Mouse (Mus musculus) liver, adult 2 months (tissue): Measurements from ENCODE around the gene Shroom3. TPM values are rescaled to one million over a fixed set of nuclear protein-coding genes. Genes with fewer than 3 reads are reported as not detected.
A peak's percentile ranks its signal among the peaks of the same experiment; 100 is the strongest.

Experiments used
- DNase-seq: peaks from one replicate; pipeline ENCODE4 v3.0.0-alpha.2; 2011; ENCODE audit warnings: low read depth, low spot score; ENCODE audit errors: extremely low read depth
- H3K27ac ChIP-seq: fragments of 200-500 bp; replicated peaks from 2 replicates; pipeline ENCODE4 v1.5.1; 2012; ENCODE audit warnings: low read depth, mild to moderate bottlenecking, control low read depth, inconsistent platforms, low read length; ENCODE audit not compliant: insufficient read depth
- H3K27me3 ChIP-seq: fragments of 200-500 bp; 2 replicates; pipeline ENCODE4 v1.6.1; 2012; ENCODE audit warnings: mild to moderate bottlenecking, moderate library complexity, low read length, inconsistent platforms; ENCODE audit not compliant: control insufficient read depth, insufficient read depth
- H3K36me3 ChIP-seq: fragments of 200-500 bp; 2 replicates; pipeline ENCODE4 v1.6.1; 2012; ENCODE audit warnings: low read length, inconsistent platforms; ENCODE audit not compliant: control insufficient read depth, insufficient read depth
- H3K4me1 ChIP-seq: fragments of 200-500 bp; 2 replicates; pipeline ENCODE4 v1.6.1; 2011; ENCODE audit warnings: low read length; ENCODE audit not compliant: control insufficient read depth, insufficient read depth
- H3K4me3 ChIP-seq: fragments of 200-500 bp; 2 replicates; pipeline ENCODE4 v1.5.1; 2011; ENCODE audit warnings: low read depth, mild to moderate bottlenecking, control low read depth, low read length, moderate library complexity; ENCODE audit not compliant: insufficient read depth
- H3K79me2 ChIP-seq: fragments of 200-500 bp; 2 replicates; pipeline ENCODE4 v1.6.1; 2012; ENCODE audit warnings: inconsistent platforms, mild to moderate bottlenecking, low read length, moderate library complexity; ENCODE audit not compliant: control insufficient read depth, insufficient read depth
- H3K9ac ChIP-seq: fragments of 200-500 bp; 2 replicates; pipeline ENCODE4 v1.6.1; 2012; ENCODE audit warnings: low read depth, mild to moderate bottlenecking, control low read depth, inconsistent platforms, low read length
- CTCF ChIP-seq: fragments of 200-500 bp; IDR thresholded peaks from 2 replicates; pipeline ENCODE4 v1.5.1; 2011; ENCODE audit warnings: low read depth, low read length, control low read depth
- POLR2A ChIP-seq: fragments of 200-500 bp; IDR thresholded peaks from 2 replicates; pipeline ENCODE4 v1.6.1; 2011; ENCODE audit warnings: low read length, control low read depth; ENCODE audit not compliant: insufficient read depth; ENCODE audit errors: extremely low read depth
- WGBS: fragments of 180-500 bp; shearing (Covaris S2); methylation state at CpG from one replicate; pipeline ENCODE4 v1.1.7; 2018; 5-methylcytosine and 5-hydroxymethylcytosine counted together
- polyA plus RNA-seq: library from polyadenylated mRNA; depleted of rRNA; stranded (reverse); fragments of >200 nt; gene quantifications from 2 replicates; pipeline ENCODE4 v1.2.3, GENCODE M21; 2012
- total RNA-seq: library from RNA; depleted of rRNA; stranded (reverse); fragments of >200 nt; gene quantifications from 2 replicates; pipeline ENCODE4 v1.2.3, GENCODE M21; 2014

Gene Shroom3
- total and polyA plus RNA-seq, 2 experiments, result 4.0 to 4.1 TPM

- Histone ChIP-seq H3K27ac (no peak overlapping the region), H3K4me1 (peaks cover 2% of the 10 kb centered on the region; the same call in 1 of the 2 replicates), H3K27me3 (no peaks in the 10 kb centered on the region), H3K36me3 (no peaks in the 10 kb centered on the region), H3K9ac (no peak overlapping the region), H3K4me3 (no peak overlapping the region), H3K79me2 (no peaks in the 10 kb centered on the region; the same call in none of the 2 replicates)
- WGBS, result 87% methylated on average over 9 of the region's 9 CpGs
- TF ChIP-seq CTCF, result no peak
- TF ChIP-seq POLR2A, result no peak
- DNase-seq, result no peak
Measured at GRCm38 (mm10) chr5:92905146-92905545, 221.9 kb downstream of the Shroom3 start.

GRCm38 (mm10) chr5:92905594-92906008, 222.4 kb downstream of the Shroom3 start:
- Histone ChIP-seq H3K36me3 (no peaks in the 10 kb centered on the region), H3K4me3 (no peak overlapping the region), H3K27me3 (no peaks in the 10 kb centered on the region), H3K79me2 (no peaks in the 10 kb centered on the region; the same call in none of the 2 replicates), H3K27ac (no peak overlapping the region), H3K9ac (no peak overlapping the region), H3K4me1 (peaks cover 5% of the 10 kb centered on the region)
- DNase-seq, result no peak
- WGBS, result 76% methylated on average over 8 of the region's 8 CpGs
- no peak for TF ChIP-seq CTCF
- TF ChIP-seq POLR2A, result no peak

GRCm38 (mm10) chr5:92908227-92908626, 225.0 kb downstream of the Shroom3 start:
- Histone ChIP-seq H3K79me2 (no peaks in the 10 kb centered on the region; the same call in none of the 2 replicates), H3K4me1 (peaks cover 4% of the 10 kb centered on the region), H3K36me3 (no peaks in the 10 kb centered on the region), H3K27me3 (no peaks in the 10 kb centered on the region), H3K4me3 (no peak overlapping the region), H3K9ac (no peak overlapping the region), H3K27ac (no peak overlapping the region)
- TF ChIP-seq POLR2A (no peak), CTCF (no peak)
- WGBS, result 90% methylated on average over 4 of the region's 4 CpGs
- DNase-seq, result no peak

GRCm38 (mm10) chr5:92910838-92911237, 227.6 kb downstream of the Shroom3 start:
- no peaks in the 10 kb centered on the region for H3K27me3 ChIP-seq
- DNase-seq, result peak; percentile 33
- H3K27ac ChIP-seq, result no peak overlapping the region
- peaks cover 4% of the 10 kb centered on the region for H3K4me1 ChIP-seq
- no peaks in the 10 kb centered on the region; the same call in 1 of the 2 replicates for H3K79me2 ChIP-seq
- no peaks in the 10 kb centered on the region for H3K36me3 ChIP-seq
- TF ChIP-seq CTCF (no peak), POLR2A (no peak)
- 46% methylated on average over 3 of the region's 3 CpGs for WGBS
- no peak overlapping the region for H3K4me3 ChIP-seq
- H3K9ac ChIP-seq, result no peak overlapping the region

DNA sequence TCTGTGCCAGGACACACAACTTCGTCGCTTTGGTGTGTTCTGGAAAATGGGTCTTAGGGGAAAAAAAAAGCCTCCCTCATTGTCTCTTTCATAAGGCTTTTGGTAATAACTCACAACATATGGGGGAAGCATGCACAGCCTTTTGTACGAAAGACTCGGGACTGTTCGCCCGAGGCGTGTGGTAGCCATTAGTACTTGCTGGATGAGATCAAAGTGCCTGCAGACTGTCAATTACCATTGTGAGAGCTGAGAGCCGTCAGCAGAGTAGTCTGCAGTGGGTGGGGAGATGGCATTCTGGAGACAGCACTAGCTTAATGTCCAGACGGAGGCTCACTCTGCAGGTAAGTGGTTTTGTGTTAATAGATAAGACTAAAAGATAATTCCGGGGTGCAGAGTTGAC, 232.2 kb downstream of the Shroom3 start:
- DNase-seq, result no peak
- 90% methylated on average over 10 of the region's 10 CpGs for WGBS
- Histone ChIP-seq H3K4me3 (no peak overlapping the region), H3K27ac (no peak overlapping the region), H3K79me2 (no peaks in the 10 kb centered on the region), H3K36me3 (no peaks in the 10 kb centered on the region), H3K9ac (no peak overlapping the region), H3K4me1 (peaks cover 3% of the 10 kb centered on the region), H3K27me3 (no peaks in the 10 kb centered on the region)
- TF ChIP-seq POLR2A (no peak), CTCF (no peak)

GRCm38 (mm10) chr5:92917755-92918154, 234.5 kb downstream of the Shroom3 start:
- TF ChIP-seq CTCF (no peak), POLR2A (no peak)
- no peak overlapping the region for H3K4me3 ChIP-seq
- WGBS, result 59% methylated on average over 6 of the region's 6 CpGs
- H3K27ac ChIP-seq, result no peak overlapping the region
- H3K36me3 ChIP-seq, result no peaks in the 10 kb centered on the region
- no peak overlapping the region for H3K9ac ChIP-seq
- H3K27me3 ChIP-seq, result no peaks in the 10 kb centered on the region
- no peaks in the 10 kb centered on the region for H3K79me2 ChIP-seq
- no peak for DNase-seq
- H3K4me1 ChIP-seq, result no peaks in the 10 kb centered on the region
